Mouse (Mus musculus): ENCODE data around the gene Rps25.
"Not testable (repeated sequence)": the region's sequence is repeated elsewhere in the genome, so short reads cannot be mapped to it uniquely, and the experiment has no call there.

Gene Rps25

GRCm38 (mm10) chr9:44406906-44407751, at the start of gene Rps25, which contains the start of gene Trappc4:
TSS of gene Rps25 (plus strand) at chr9:44407139.
TSS of gene Trappc4 (minus strand) at chr9:44407600.
- peak; percentile 93 to 94 for DNase-seq

DNA sequence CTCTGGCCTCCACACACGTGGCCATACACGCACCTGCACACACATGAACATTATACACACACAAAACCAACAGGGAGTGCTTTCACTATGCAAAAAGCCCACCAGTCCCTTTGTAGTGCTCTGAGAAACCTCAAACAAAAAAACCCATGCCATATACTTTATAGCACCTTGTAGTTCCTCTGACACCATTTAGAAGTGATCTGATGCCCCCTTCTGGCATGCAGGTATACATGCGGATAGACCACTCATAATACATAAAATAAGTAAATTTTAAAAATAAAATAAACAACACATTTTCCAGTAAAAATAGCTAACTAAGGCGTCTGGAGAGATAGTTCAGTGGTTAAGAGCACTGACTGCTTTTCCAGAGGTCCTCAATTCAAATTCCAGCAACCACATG, 49.7 kb upstream of the Rps25 start:
- no peak for DNase-seq

- peak; percentile 97 for DNase-seq
Measured at GRCm38 (mm10) chr9:44361190-44361917, 45.6 kb upstream of the Rps25 start, which contains the start of gene Vps11. TSS of gene Vps11 (minus strand) at chr9:44361670.

DNA sequence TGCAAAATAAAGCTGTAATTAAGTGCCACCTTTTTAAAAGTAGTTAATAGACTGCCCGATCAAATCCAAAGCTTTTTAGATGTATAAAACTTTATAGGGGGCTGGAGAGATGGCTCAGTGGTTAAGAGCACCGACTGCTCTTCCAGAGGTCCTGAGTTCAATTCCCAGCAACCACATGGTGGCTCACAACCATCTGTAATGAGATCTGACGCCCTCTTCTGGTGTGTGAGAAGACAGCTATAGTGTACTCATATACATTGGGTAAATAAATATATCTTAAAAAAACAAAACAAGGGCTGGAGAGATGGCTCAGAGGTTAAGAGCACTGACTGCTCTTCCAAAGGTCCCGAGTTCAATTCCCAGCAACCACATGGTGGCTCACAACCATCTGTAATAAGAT, 45.0 kb upstream of the Rps25 start:
- DNase-seq: not testable (repeated sequence)

GRCm38 (mm10) chr9:44364480-44364879, 42.5 kb upstream of the Rps25 start:
- no peak for DNase-seq

DNA sequence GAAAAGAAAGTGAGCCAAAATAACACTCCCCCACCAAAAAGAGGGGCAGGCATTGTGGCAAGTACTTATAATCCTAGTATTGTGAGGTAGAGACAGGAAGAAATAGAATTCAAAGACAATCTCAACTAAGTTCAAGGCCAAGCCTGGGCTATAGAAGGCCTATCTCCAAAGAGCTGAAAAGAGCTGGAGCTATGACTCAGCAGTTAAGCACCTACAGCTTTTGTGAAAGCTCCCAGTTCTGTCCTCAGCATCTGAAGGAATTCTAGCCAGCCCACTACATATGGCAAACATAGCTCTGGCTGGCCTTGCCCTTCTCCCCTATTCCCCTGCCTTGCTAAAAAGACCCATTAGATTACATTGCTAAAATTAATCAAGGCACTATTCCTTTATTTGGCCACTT, 33.6 kb upstream of the Rps25 start:
- no peak for DNase-seq

GRCm38 (mm10) chr9:44376141-44376540, 30.8 kb upstream of the Rps25 start:
- no peak for DNase-seq

DNA sequence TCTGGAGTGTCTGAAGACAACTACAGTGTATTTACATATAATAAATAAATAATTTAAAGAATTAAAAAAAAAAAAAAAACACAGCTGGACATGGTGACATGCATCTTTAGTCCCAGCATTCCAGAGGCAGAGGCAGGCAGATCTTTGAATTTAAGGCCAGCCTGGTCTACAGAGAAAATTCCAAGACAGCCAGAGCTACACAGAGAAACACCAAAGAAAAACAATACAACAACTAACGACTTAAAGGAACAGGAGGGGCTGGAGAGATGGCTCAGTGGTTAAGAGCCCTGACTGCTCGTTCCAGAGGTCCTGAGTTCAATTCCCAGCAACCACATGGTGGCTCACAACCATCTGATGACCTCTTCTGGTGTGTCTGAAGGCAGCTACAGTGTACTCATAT, 29.6 kb upstream of the Rps25 start:
- DNase-seq: not testable (repeated sequence)

GRCm38 (mm10) chr9:44378153-44378730, 28.7 kb upstream of the Rps25 start:
- DNase-seq: no peak

- peak; percentile 99 to 100 for DNase-seq
Measured at GRCm38 (mm10) chr9:44379054-44379834, 27.7 kb upstream of the Rps25 start, which contains the start of gene Hyou1. TSS of gene Hyou1 (plus strand) at chr9:44379490.

DNA sequence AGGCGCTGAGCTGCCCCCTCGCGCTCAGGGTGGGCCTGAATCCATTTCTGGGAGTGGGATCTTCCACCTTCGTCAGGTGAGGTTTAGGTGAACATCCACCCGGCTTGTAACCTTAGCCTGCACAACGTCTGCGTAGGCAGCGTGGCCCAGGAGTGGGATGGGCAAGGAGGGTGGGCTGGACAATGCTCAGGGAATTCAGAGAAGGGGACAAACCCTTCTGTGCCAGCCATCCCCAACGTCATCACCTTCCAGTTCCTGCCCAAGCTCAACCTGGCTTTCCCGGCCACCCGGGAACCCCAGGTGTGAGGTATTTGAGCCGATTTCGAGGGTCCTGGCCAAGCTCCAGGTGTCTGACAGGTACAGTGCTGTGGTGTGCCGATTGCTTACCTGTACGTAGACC, 27.1 kb upstream of the Rps25 start:
- no peak for DNase-seq

- DNase-seq: no peak
Measured at GRCm38 (mm10) chr9:44384596-44384995, 22.3 kb upstream of the Rps25 start.

DNA sequence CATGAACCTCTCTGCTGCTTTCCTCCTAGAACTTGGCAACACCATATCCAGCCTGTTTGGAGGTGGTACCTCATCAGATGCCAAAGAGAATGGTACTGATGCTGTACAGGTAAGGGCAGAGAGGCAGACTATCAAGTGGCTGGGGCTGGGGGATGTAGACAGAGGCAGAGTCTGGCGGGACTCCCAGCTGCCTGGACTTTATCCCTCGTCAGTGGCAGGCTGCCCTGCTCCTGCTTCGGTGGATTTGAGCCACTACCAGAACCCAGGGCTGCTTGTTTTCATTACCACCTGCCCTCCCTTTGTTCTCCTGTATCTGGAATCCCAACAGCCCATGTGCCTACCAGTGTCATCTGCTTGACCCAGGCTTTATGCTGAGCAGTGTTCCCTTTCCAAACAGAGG, 19.7 kb upstream of the Rps25 start:
- DNase-seq: no peak

GRCm38 (mm10) chr9:44389273-44389672, 17.7 kb upstream of the Rps25 start:
- DNase-seq: peak; percentile 32 to 64

DNA sequence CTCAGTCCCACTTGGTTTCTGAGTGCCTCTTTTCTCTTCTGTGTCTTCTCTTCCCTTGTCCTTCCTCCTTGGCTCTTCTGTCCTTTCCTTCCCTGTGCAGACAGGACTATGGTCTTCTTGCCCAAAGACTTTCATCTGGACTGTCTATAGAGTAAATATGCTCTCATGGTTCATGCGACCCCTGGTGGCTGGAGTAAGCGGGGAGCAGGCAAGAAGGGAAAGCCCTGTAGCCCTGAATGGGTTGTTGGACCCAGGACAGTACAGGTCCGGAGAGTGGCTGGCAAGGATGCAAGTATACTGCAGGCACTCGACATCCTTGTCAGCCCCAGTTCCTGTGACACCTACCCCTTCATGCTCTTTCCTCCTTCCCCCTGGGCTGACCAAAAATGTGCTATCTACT, 15.5 kb upstream of the Rps25 start:
- peak; percentile 60 to 81 for DNase-seq

DNA sequence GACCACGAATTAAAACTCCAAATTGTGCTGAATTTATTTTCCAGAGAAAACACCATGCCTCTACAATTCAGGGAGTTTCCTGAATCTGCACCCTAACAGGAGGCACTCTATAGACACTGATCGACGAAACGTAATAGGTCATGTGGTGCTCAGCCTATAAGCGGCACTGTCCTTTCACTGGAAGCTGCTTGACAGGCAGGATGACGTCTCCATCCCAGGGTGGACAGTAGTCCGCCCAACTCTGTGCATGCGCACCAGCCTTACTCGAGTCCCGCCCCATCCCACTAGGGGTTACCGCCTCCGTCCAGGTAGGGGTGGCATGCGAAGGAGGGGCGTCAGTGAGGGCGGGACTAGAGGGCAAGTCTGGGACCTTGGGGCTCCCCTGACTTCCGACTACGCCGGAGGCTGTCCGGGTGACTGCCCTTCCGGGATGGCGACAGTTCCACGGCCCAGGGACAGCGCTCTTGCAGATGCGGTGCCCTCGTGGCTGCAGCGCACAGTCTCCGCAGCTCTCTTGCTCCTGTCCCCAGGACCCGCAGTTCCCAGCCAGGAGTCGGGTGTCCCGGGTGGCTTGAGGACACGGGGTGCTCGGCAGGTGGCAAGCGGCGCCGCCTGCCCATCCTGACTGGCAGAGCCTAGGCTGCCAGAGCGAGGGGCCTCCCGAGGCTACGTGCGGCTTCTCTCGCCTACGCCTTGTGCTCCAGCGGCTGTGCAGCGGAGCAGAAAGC, 10.1 kb upstream of the Rps25 start, which contains the start of gene Slc37a4:
Gene Slc37a4 (plus strand): TSS at position 169 of the 728 bp plus-strand sequence.
- DNase-seq: peak; percentile 97 to 98

GRCm38 (mm10) chr9:44398087-44398486, 8.9 kb upstream of the Rps25 start:
- no peak for DNase-seq

- DNase-seq: no peak
Measured at GRCm38 (mm10) chr9:44398551-44398950, 8.4 kb upstream of the Rps25 start.

GRCm38 (mm10) chr9:44399114-44399794, 7.7 kb upstream of the Rps25 start:
- DNase-seq: no peak

DNA sequence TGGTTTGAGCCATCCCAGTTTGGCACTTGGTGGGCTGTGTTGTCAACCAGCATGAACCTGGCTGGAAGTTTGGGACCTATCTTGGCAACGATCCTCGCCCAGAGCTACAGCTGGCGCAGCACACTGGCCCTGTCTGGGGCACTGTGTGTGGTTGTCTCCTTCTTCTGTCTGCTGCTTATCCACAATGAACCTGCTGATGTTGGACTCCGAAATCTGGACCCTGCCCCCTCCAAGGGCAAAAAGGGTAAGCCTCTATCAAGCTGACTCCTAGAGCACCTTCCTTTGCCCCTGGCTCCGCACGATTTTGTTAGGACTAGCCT, 7.2 kb upstream of the Rps25 start:
- DNase-seq: no peak

GRCm38 (mm10) chr9:44401081-44401480, 5.9 kb upstream of the Rps25 start:
- DNase-seq: no peak
